Mouse (Mus musculus): ENCODE data around the gene Dlg3.

Gene Dlg3

GRCm38 (mm10) chrX:100767181-100767884 lies at the start of gene Dlg3:
Gene Dlg3, plus strand, starts transcription at chrX:100767722.
- DNase-seq (ENCODE audit: low read depth, low spot score) = peak; percentile 74

- no peak for DNase-seq (ENCODE audit: low read depth, low spot score)
These were observed 38.6 kb upstream of the Dlg3 start for GRCm38 (mm10) chrX:100728947-100729346.

GRCm38 (mm10) chrX:100729665-100730188 lies 37.8 kb upstream of the Dlg3 start, which contains the start of gene Gdpd2:
Gene Gdpd2, plus strand, starts transcription at chrX:100729873.
- DNase-seq (ENCODE audit: low read depth, low spot score) = peak; percentile 76

GRCm38 (mm10) chrX:100730266-100730665 lies 37.3 kb upstream of the Dlg3 start:
- DNase-seq (ENCODE audit: low read depth, low spot score) = no peak

- DNase-seq (ENCODE audit: low read depth, low spot score) = no peak
These were observed 33.2 kb upstream of the Dlg3 start for GRCm38 (mm10) chrX:100734359-100734758.

- DNase-seq (ENCODE audit: low read depth, low spot score) = peak; percentile 46
These were observed 28.6 kb upstream of the Dlg3 start for GRCm38 (mm10) chrX:100738918-100739317.

- DNase-seq (ENCODE audit: low read depth, low spot score) = no peak
These were observed 28.1 kb upstream of the Dlg3 start for GRCm38 (mm10) chrX:100739443-100739842.

GRCm38 (mm10) chrX:100740785-100741184 lies 26.7 kb upstream of the Dlg3 start:
- no peak for DNase-seq (ENCODE audit: low read depth, low spot score)

GRCm38 (mm10) chrX:100741940-100742339 lies 25.6 kb upstream of the Dlg3 start:
- peak; percentile 68 for DNase-seq (ENCODE audit: low read depth, low spot score)

GRCm38 (mm10) chrX:100765855-100766254 lies 1.7 kb upstream of the Dlg3 start:
- DNase-seq (ENCODE audit: low read depth, low spot score) = peak; percentile 31

- DNase-seq (ENCODE audit: low read depth, low spot score) = no peak
These were observed 534 bp downstream of the Dlg3 start for GRCm38 (mm10) chrX:100767885-100768626.

GRCm38 (mm10) chrX:100769281-100769680 lies 1.8 kb downstream of the Dlg3 start:
- DNase-seq (ENCODE audit: low read depth, low spot score) = no peak

- DNase-seq (ENCODE audit: low read depth, low spot score) = peak; percentile 54
These were observed 6.9 kb downstream of the Dlg3 start for GRCm38 (mm10) chrX:100774341-100774811.

GRCm38 (mm10) chrX:100775405-100775804 lies 7.9 kb downstream of the Dlg3 start:
- no peak for DNase-seq (ENCODE audit: low read depth, low spot score)

- no peak for DNase-seq (ENCODE audit: low read depth, low spot score)
These were observed 9.0 kb downstream of the Dlg3 start for GRCm38 (mm10) chrX:100776494-100776893.

GRCm38 (mm10) chrX:100776985-100777654 lies 9.6 kb downstream of the Dlg3 start:
- DNase-seq (ENCODE audit: low read depth, low spot score) = peak; percentile 94

- no peak for DNase-seq (ENCODE audit: low read depth, low spot score)
These were observed 10.2 kb downstream of the Dlg3 start for GRCm38 (mm10) chrX:100777655-100778234.

GRCm38 (mm10) chrX:100778397-100778796 lies 10.9 kb downstream of the Dlg3 start:
- DNase-seq (ENCODE audit: low read depth, low spot score) = no peak

- no peak for DNase-seq (ENCODE audit: low read depth, low spot score)
These were observed 21.8 kb downstream of the Dlg3 start for GRCm38 (mm10) chrX:100789322-100789721.

- DNase-seq (ENCODE audit: low read depth, low spot score) = no peak
These were observed 28.7 kb downstream of the Dlg3 start for GRCm38 (mm10) chrX:100796041-100796740.

- DNase-seq (ENCODE audit: low read depth, low spot score) = no peak
These were observed 29.2 kb downstream of the Dlg3 start for GRCm38 (mm10) chrX:100796741-100797090.
